Mouse (Mus musculus) cerebellum, adult 8-10 months (tissue): ENCODE measurements around the gene Glcci1.
A peak's percentile ranks its signal among the peaks of the same experiment; 100 is the strongest.

Experiments used
- DNase-seq: peaks from one replicate; pipeline ENCODE4 v3.0.0; 2022

Glcci1 gene

GRCm38 (mm10) chr6:8560682-8561081 is 51.3 kb downstream of the Glcci1 start:
- no peak for DNase-seq

- no peak for DNase-seq
These were observed 73.0 kb downstream of the Glcci1 start for GRCm38 (mm10) chr6:8582377-8582776.

DNA sequence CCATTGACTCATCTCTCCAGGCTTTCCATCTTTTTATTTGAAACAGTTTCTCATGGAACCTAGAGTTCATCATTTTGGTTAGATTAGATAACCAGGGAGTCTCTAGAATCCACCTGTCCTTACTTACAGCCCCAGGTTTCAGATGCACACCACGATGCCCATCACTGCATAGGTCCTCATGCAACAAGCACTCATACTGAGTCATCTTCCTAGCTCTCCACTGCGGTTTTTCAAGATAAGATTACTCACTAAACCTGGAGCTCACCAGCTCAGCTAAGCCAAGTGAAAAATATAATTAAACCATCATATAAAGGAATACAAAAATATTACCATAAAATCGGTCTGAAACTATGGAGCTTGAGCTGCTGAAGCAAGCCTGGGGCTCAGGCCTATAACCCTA is 74.5 kb downstream of the Glcci1 start:
- DNase-seq: no peak

DNA sequence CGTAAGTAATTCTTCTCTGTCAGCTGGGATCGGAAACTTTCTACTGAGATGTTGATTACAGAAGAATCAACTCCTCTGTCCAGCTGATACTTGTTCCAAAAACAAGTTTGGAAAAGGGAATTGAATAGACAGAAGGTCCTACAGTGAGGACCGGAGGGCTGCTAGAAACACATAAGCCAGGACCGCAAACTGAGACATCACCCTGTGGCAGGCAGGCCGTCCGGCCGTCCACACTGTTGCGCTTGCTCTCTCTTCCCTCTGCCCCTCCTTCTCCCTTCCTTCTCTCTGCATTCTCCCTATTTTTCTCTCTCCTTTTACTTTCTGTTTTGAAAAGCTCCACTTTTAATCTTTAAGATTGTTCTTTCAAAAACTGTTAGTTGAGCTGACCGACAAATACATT is 82.3 kb downstream of the Glcci1 start:
- DNase-seq: peak; percentile 16

GRCm38 (mm10) chr6:8617369-8617768 is 108.0 kb downstream of the Glcci1 start:
- DNase-seq: no peak

DNA sequence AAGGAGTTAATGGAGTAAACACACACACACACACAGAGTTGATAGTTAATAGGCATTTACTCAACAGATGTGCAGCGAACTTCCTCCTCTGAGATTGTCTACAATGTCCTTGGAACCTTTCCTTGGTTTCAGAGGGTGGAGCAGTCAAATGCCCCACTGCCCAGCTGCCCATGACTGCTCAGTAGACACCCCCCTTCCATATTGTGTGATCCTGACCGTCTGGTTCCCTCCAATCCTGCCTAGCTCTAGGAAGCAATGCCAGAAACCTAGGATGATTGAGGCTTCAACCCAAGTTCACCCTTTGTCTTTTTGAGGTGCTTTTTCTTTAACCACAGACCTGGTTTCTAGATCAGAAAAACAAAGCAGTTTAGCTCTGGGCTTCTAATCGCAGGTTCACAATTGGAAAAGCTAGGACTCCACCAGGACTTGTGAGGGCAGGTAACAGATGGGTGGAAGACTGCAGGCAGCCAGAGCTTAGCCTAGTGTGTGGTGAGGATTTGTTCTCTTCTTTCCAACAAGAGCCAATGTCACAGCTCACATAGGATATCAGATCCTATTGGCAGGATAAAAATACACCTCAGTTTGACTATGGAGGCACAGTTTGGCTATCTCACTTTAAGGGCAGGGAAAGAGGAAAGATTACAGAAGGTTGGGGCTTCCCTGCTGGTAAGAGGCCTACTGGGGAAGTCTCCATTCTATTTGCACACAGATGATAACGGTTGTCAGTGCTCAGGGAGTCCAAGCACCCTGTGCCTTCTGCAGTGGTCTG is 110.4 kb downstream of the Glcci1 start:
- peak; percentile 61 for DNase-seq

- no peak for DNase-seq
These were observed 113.6 kb downstream of the Glcci1 start for GRCm38 (mm10) chr6:8623045-8623444.

DNA sequence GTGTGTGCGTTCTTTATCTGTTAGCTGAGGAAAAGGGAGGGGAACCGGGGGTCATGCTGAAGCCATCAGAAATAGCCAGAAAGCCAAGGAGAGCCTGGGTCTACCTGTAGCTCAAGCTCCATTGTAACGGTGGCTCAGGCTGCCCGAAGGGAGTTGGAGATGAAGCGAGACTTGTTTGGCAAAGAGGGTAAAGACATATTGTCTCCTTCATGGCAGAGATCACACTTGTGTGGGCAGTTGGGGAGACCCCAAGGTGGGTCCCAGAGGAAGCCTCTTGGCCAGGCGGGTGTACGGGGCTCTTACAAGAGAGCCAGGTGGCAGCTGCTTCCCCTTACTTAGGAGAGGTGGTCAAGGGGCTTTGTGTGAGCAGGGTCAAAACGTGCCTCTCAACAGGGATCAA is 118.8 kb downstream of the Glcci1 start:
- no peak for DNase-seq

- no peak for DNase-seq
These were observed 119.4 kb downstream of the Glcci1 start for GRCm38 (mm10) chr6:8628715-8629267.

DNA sequence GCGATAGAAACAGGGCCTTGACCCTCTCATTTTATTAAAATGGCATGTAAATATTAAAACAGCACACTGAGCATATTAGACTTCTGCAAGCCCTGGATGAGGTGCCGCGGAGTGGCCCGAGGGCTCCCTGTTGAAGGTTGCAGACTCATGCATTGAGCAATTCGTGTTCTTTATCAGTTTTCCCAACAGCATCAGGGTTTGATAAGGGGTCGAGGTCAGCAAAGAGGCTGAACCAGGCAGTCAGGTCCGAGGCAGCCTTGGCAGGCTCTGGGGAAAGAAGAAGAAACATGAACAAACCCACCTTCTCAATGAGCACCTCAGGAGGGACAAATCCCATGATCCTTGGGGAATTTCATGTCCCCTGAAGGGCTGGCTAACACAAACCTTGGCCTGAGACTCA is 121.1 kb downstream of the Glcci1 start:
- DNase-seq: no peak

DNA sequence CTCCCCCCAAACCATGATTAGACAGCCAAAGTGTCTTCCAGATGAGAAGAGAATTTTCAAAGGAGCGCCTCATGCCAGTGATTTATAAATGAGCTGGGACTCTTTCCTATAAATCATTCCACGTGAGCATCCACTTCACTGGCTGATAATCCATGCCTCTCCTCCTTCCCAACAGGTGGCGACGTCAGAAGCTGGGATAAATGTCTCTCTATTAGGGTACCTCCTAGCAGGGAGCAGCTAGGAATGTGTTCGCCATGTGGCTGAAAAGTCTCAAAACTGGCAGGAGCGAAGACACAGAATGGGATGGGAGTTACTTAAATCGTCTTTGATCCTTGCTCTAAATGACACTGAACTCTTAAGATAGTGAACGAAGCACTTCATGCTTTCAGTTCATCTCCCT is 122.0 kb downstream of the Glcci1 start:
- no peak for DNase-seq

DNA sequence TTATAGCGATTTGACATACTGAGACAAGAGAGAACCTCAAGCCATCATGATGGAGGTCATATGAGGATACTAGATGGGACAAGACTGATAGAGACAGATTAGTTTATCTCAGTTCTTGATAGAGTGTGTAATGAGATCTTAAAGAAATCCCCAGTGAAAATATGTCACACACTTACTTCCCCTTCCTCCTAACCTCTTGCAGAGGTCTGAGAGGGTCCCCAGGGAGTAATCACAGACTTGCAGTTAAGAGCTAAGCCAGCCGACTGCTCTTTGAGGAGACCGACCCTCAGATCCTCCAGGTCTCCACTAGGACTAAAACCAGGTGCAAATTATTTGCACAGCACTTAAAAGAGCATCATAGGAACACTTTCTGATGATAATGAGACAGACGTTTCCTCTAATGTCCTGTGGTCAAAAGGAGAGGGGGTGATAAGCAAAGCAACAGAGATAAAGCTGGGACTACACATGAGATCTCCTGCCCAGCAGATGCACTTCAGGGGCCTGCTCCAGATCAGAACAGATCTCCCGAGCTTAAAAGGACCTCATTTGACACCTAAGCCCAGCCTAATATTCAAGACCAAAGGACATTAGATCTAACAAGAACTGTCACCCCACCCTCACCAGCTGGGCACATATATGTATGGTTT is 122.7 kb downstream of the Glcci1 start:
- no peak for DNase-seq

DNA sequence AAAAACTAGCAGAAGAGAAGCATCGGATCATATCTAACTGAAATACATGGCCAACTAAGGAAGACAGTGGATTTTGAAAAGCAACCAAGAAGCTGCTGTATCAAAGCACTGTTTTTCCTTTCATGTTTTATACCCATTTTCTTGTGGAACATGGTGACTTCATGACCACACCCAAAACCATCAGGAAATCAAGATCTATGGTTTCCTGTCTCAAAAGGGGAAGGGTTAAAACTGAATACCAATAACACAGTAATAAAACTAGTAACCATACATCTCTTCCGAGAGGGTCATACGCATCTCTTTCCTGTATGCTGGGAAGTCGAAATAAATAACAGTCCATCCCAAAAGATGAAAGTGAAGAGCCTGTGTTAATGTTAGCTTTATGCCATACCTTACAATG is 123.3 kb downstream of the Glcci1 start:
- DNase-seq: no peak

GRCm38 (mm10) chr6:8638122-8638521 is 128.7 kb downstream of the Glcci1 start:
- no peak for DNase-seq

DNA sequence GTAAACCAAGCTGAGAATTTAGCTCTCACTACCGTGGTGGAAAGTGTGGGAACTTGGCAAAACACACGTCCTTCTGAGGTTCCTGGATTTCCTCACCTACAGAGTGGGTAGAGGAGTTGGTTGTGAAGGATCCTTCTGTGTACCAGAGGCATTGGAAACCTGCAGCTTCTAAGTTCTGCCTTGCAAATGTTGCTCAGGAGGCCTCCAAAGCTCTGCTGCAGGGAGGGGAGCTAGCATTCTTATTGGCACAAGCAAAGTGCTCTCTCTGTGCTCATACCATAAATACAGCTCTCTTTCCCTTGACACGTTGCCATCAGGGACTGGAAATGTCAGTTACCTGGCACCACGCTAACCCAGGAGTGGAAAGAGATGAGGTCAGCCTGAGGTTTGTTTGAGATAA is 129.5 kb downstream of the Glcci1 start:
- peak; percentile 29 for DNase-seq

DNA sequence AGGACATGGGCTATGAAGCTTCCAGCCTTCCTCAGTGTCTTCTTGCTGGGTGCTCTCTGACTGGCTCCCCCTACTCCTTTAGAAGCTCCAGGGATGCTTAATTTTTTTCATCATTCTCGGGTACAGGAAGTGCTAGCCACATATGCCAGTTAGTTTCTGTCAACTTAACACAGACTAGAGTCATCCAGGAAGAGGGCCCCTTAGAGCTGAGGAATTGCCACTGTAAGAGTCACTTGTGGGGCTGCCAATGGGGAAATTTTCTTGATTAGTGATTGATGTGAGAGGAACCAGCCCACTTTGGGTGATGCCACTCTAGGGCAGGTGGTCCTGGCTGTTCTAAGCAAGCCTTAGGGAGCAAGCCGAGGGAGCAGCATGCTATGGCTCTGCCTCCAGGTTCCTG is 130.1 kb downstream of the Glcci1 start:
- DNase-seq: no peak

- DNase-seq: no peak
These were observed 131.5 kb downstream of the Glcci1 start for GRCm38 (mm10) chr6:8640863-8641262.

DNA sequence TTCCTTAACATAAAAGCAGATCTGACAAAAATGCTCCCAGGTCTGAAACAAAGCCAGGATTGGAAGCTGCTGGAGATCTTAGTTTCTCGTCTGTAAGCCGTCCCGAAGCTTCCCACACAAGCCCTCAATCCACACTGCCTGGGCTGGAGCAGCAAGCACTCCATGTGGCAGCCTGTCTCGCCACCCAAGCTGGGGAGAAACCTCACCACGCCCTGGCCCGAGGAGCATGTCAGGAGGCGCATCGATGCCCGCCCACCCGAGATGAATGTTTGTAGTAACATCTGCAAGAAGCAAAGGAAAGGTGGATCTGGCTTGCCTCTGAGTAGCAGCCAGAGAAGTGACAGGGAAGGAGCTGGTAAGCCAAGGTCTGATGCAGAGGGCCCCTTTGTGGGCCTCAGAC is 135.3 kb downstream of the Glcci1 start:
- DNase-seq: no peak

- DNase-seq: peak; percentile 23
These were observed 136.3 kb downstream of the Glcci1 start for GRCm38 (mm10) chr6:8645708-8646107.
